Mouse (Mus musculus) hindbrain, embryonic 11.5 days (tissue): ENCODE data around the gene Etl4. TPM values are rescaled to one million over a fixed set of nuclear protein-coding genes. Genes with fewer than 3 reads are reported as not detected.

ENCODE experiments used
- ATAC-seq: fragments of 200-750 bp; cut with Nextera tagmentation; 2 replicates; pipeline ENCODE4 v1.8.0; 2017; ENCODE audit warnings: mild to moderate bottlenecking, moderate TSS enrichment, moderate library complexity; ENCODE audit not compliant: low FRiP score
- DNase-seq: peaks from one replicate; pipeline ENCODE4 v3.0.0-alpha.2; 2015; ENCODE audit warnings: low spot score
- H3K27ac ChIP-seq: fragments of 300-500 bp; sonication (generic); 2 replicates; pipeline ENCODE4 v1.5.1; 2014; ENCODE audit warnings: mild to moderate bottlenecking, low read depth, low read length
- H3K27me3 ChIP-seq: fragments of 300-500 bp; sonication (generic); 2 replicates; pipeline ENCODE4 v1.6.1; 2014; ENCODE audit warnings: mild to moderate bottlenecking, low read length, moderate library complexity, mixed read lengths; ENCODE audit not compliant: control insufficient read depth, insufficient read depth
- H3K36me3 ChIP-seq: fragments of 300-500 bp; sonication (generic); 2 replicates; pipeline ENCODE4 v1.6.1; 2014; ENCODE audit warnings: mild to moderate bottlenecking, low read length, moderate library complexity, mixed read lengths; ENCODE audit not compliant: control insufficient read depth, insufficient read depth
- H3K4me1 ChIP-seq: fragments of 300-500 bp; sonication (generic); replicated peaks from 2 replicates; pipeline ENCODE4 v1.6.1; 2014; ENCODE audit warnings: low read length, mixed read lengths; ENCODE audit not compliant: control insufficient read depth, insufficient read depth
- H3K4me2 ChIP-seq: fragments of 300-500 bp; sonication (generic); replicated peaks from 2 replicates; pipeline ENCODE4 v1.6.1; 2014; ENCODE audit warnings: mild to moderate bottlenecking, low read depth, low read length
- H3K4me3 ChIP-seq: fragments of 300-500 bp; sonication (generic); 2 replicates; pipeline ENCODE4 v1.5.1; 2014; ENCODE audit warnings: low read depth, low read length
- H3K9ac ChIP-seq: fragments of 300-500 bp; sonication (generic); 2 replicates; pipeline ENCODE4 v1.6.1; 2014; ENCODE audit warnings: low read depth, low read length
- H3K9me3 ChIP-seq: fragments of 300-500 bp; sonication (generic); 2 replicates; pipeline ENCODE4 v1.6.1; 2016; ENCODE audit warnings: low read length; ENCODE audit not compliant: control insufficient read depth
- WGBS: fragments of 180-500 bp; shearing (Covaris S2); extraction: QIAGEN DNeasy Blood & Tissue Kit; methylation state at CpG from one replicate; pipeline ENCODE4 v1.1.7; 2014; 5-methylcytosine and 5-hydroxymethylcytosine counted together
- polyA plus RNA-seq: library from polyadenylated mRNA; unstranded; fragments of >200 nt; fragmentation: Nextera tagmentation; extraction: Ambion mirVana; gene quantifications from 2 replicates; pipeline ENCODE4 v1.2.1, GENCODE M21; 2014

Gene Etl4
- polyA plus RNA-seq, 1 experiment from 2014 or later: 26.2 TPM

DNA sequence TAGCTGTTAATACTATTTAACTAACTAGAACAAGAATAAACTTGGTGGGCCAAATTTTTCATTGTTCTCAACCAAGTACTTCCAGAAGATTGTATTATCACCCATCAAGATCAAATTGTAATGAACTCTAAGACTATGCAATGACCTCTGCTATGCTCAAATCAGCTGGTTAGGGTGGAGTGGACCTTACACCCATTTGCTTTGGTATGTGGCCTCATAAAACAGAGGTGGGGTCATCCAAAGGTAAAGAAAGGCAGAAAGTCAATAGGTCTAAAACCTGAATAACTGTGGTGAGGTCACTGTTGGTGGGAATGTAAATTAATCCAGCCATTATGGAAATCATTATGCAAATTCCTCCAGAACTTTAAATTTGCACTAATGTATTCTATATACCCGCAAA is 24.3 kb downstream of the Etl4 start:
- Histone ChIP-seq H3K27ac (no peak overlapping the region), H3K4me1 (no peaks in the 10 kb centered on the region), H3K9me3 (no peaks in the 10 kb centered on the region), H3K27me3 (no peaks in the 10 kb centered on the region), H3K36me3 (no peaks in the 10 kb centered on the region), H3K9ac (no peak overlapping the region), H3K4me3 (no peak overlapping the region), H3K4me2 (no peak overlapping the region)
- WGBS: 75% methylated on average over 1 of the region's 1 CpGs
- ATAC-seq (no peak), DNase-seq (no peak)

DNA sequence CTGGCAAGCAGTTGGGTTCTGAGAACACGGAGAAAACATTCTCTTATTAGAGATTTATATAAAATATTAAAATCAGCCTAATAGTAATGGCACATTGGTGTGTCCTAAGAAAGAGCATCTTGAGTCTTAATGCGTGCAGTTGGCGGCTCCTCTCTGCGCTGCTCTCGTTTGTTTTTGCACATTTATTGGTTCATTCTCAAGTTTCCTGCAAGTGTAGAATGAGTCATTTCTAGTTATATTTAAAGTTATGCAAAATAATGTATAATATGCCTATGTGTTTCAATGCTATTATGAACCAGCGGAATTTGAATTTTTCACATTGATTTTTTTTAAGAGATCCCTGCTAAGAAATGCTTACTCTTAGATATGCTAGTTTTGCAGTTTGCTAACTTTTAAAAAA is 35.6 kb downstream of the Etl4 start:
- no peaks in the 10 kb centered on the region for H3K27me3 ChIP-seq
- H3K4me3 ChIP-seq: no peak overlapping the region
- H3K4me1 ChIP-seq: no peaks in the 10 kb centered on the region
- no peak overlapping the region for H3K4me2 ChIP-seq
- no peak for ATAC-seq
- 93% methylated on average over 6 of the region's 6 CpGs for WGBS
- H3K9ac ChIP-seq: no peak overlapping the region
- H3K9me3 ChIP-seq: no peaks in the 10 kb centered on the region
- no peak overlapping the region for H3K27ac ChIP-seq
- H3K36me3 ChIP-seq: no peaks in the 10 kb centered on the region
- DNase-seq: no peak

DNA sequence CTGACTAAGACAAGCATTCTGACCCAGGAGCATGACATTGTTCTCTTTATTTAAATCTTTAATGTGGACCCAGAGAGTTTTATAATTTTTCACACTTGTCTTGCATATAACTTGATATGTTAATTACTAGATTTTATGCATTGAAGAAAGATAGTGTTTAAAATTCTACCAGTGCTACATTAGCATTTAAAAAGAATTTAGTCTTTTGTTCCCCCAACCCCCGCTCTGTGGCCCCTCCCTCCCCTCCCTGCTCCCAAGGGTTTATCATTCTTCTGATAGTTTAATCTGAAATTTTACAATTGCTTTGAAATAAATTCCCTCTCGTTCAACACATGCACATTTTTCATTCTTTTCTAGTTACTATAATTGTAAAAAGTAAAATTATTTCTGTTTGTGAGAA is 43.4 kb downstream of the Etl4 start:
- Histone ChIP-seq H3K9ac (no peak overlapping the region), H3K4me2 (no peak overlapping the region), H3K9me3 (no peaks in the 10 kb centered on the region), H3K4me1 (no peaks in the 10 kb centered on the region), H3K4me3 (no peak overlapping the region), H3K36me3 (no peaks in the 10 kb centered on the region), H3K27me3 (no peaks in the 10 kb centered on the region), H3K27ac (no peak overlapping the region)
- no peak; the same call in 1 of the 2 replicates for ATAC-seq
- WGBS: 60% methylated on average over 2 of the region's 2 CpGs
- no peak for DNase-seq

DNA sequence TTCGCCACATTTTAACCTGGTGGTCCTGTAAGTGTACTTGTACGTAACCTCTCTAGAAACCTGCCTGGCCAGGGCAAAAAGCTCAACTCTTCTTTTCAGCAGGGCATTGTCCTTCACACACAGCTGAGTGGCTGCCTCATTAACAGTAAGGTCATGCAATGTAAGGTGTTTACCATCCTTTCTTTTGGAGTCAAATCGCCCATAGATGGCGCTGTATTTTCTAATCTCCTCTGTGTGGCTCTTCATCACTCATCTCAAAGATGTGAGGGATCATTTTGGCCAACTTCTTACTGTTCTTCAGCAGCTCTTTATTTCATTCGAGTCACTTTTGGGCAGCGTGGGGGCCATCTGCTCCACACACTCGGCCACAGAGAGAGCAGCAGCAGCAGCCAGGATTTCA is 56.9 kb downstream of the Etl4 start:
- WGBS: 54% methylated on average over 7 of the region's 7 CpGs
- no peak overlapping the region for H3K4me2 ChIP-seq
- no peak overlapping the region for H3K27ac ChIP-seq
- H3K9ac ChIP-seq: no peak overlapping the region
- no peaks in the 10 kb centered on the region for H3K4me1 ChIP-seq
- peak; percentile 3 for DNase-seq
- H3K27me3 ChIP-seq: no peaks in the 10 kb centered on the region
- ATAC-seq: no peak
- no peak overlapping the region for H3K4me3 ChIP-seq
- no peaks in the 10 kb centered on the region for H3K9me3 ChIP-seq
- H3K36me3 ChIP-seq: no peaks in the 10 kb centered on the region

DNA sequence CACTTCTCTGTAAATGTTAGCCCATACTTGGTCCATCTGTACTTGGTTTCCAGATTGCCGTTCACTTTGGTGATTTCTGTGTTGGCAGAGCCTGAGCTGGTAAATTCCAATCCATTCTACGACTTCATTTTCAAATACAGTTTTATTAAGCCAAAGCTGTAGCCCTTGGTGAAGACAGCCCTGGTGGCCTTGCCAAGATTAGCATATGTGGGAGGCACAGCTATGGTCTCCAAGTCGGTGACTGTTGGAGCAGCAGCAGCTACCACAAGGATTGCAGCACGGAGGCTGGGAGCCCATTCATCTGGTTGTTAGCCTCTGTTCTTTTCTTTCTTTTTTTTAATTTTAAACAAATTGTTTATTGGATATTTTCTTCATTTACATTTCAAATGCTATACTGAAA is 128.1 kb downstream of the Etl4 start:
- H3K4me3 ChIP-seq: no peak overlapping the region
- 93% methylated on average over 4 of the region's 4 CpGs for WGBS
- no peak overlapping the region for H3K4me2 ChIP-seq
- DNase-seq: no peak
- no peaks in the 10 kb centered on the region for H3K27me3 ChIP-seq
- no peaks in the 10 kb centered on the region for H3K36me3 ChIP-seq
- no peak for ATAC-seq
- no peaks in the 10 kb centered on the region for H3K4me1 ChIP-seq
- H3K27ac ChIP-seq: no peak overlapping the region
- H3K9me3 ChIP-seq: no peaks in the 10 kb centered on the region
- no peak overlapping the region for H3K9ac ChIP-seq

DNA sequence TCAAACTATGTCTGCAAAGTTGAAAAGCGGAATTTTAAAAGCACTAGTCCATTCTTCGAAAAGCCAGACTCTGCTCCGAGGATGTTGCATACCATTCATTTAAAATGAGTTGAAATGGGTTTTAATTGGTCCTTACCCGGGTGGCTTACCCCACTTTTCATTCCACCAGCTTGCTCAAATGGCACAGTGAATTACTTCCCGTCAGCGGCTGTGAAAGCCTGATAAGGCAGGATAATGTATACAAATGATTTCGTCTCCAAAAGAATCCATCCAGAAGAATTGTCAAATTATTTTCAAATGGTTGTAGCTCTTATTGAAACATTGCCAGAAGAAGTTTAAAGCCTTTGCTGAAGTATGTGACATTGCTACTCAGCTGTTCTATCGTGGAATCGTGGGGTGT is 162.8 kb downstream of the Etl4 start:
- Histone ChIP-seq H3K9ac (no peak overlapping the region), H3K36me3 (no peaks in the 10 kb centered on the region), H3K27me3 (no peaks in the 10 kb centered on the region), H3K4me1 (no peaks in the 10 kb centered on the region), H3K4me3 (no peak overlapping the region), H3K9me3 (no peaks in the 10 kb centered on the region), H3K4me2 (no peak overlapping the region), H3K27ac (no peak overlapping the region)
- DNase-seq (no peak), ATAC-seq (no peak)
- WGBS: 72% methylated on average over 9 of the region's 9 CpGs

DNA sequence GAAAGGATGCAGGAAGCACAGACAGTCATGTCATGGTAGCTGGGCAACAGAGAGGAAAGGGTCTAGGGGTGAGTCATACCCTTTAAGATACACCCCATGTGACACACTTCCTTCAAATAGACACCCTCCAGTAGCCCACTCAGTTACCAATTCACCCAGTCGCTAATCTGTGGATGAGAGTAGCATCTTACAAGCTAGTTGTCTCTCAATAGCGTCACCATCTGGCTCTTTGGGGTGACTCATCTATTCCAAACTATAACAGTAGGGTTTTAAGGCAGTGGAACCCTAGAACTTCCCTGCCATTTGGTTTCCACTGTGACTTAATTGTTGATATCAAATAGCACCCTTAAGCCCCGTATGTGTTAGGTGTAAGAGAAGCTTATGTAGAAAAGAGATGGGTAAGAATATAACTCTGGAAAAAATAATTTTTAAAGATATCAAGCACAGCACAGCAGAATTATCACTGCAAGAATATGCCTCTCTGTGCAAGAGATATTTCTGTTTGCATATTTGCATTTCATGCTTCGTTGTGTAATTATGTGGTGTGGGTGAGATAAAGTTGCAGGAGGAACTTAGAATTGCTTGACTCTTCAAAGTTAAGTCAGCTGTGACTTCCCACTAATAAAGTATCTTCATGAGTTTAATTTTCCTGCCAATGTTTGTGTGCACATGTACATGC is 166.7 kb downstream of the Etl4 start:
- H3K27ac ChIP-seq: no peak overlapping the region
- H3K4me1 ChIP-seq: no peaks in the 10 kb centered on the region
- H3K4me2 ChIP-seq: no peak overlapping the region
- H3K36me3 ChIP-seq: no peaks in the 10 kb centered on the region
- ATAC-seq (no peak), DNase-seq (no peak)
- H3K4me3 ChIP-seq: no peak overlapping the region
- no peaks in the 10 kb centered on the region for H3K9me3 ChIP-seq
- H3K27me3 ChIP-seq: no peaks in the 10 kb centered on the region
- WGBS: 87% methylated on average over 4 of the region's 4 CpGs
- H3K9ac ChIP-seq: no peak overlapping the region

DNA sequence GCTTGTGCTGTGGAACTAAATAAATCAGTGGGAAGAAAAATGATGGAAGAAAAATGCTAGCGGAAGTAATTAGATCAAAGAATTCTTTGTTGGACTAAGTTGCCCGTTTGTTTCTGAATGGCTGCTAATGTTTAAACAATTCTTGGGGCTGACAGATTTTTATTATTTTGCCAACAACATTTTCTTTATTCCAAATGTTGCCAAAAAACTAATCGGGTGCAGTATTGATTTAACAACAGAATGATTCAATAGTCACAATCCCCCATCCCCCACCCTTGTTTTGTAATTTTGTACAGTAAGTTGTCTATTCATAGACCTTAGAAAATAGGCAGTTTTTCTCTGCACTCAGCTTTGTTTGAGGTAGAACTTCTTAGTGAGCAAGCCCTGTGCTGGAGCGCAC is 175.2 kb downstream of the Etl4 start:
- Histone ChIP-seq H3K27ac (no peak overlapping the region), H3K27me3 (no peaks in the 10 kb centered on the region), H3K4me3 (no peak overlapping the region), H3K36me3 (no peaks in the 10 kb centered on the region), H3K9me3 (no peaks in the 10 kb centered on the region), H3K4me1 (no peaks in the 10 kb centered on the region), H3K9ac (no peak overlapping the region), H3K4me2 (no peak overlapping the region)
- 84% methylated on average over 4 of the region's 4 CpGs for WGBS
- DNase-seq (no peak), ATAC-seq (no peak)

DNA sequence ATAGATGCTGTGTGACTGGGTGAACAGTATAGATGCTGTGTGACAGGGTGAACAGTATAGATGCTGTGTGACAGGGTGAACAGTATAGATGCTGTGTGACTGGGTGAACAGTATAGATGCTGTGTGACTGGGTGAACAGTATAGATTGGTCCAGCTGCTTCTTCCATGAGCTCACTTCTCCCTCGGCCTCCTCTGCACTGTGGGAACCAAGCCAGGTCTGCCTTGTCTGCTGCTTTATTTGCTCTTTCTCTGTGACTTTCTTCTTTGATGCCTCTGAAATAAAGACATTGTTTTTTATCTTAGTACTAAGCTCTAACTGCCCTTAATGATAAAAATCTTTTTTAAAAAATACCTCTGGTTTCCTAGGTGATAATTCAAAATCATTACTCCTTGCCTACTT is 195.9 kb downstream of the Etl4 start:
- 71% methylated on average over 1 of the region's 1 CpGs for WGBS
- Histone ChIP-seq H3K9ac (no peak overlapping the region), H3K4me2 (no peak overlapping the region), H3K27ac (no peak overlapping the region), H3K9me3 (no peaks in the 10 kb centered on the region), H3K4me1 (no peaks in the 10 kb centered on the region), H3K27me3 (no peaks in the 10 kb centered on the region), H3K4me3 (no peak overlapping the region), H3K36me3 (no peaks in the 10 kb centered on the region)
- ATAC-seq (no peak), DNase-seq (no peak)
